Mouse (Mus musculus): Measurements from ENCODE around the gene Osbpl9. TPM values are rescaled to one million over a fixed set of nuclear protein-coding genes. Genes with fewer than 3 reads are reported as not detected.
A peak's percentile ranks its signal among the peaks of the same experiment; 100 is the strongest.

The Osbpl9 gene
- polyA plus RNA-seq, 1 experiment: 67.8 TPM

DNA sequence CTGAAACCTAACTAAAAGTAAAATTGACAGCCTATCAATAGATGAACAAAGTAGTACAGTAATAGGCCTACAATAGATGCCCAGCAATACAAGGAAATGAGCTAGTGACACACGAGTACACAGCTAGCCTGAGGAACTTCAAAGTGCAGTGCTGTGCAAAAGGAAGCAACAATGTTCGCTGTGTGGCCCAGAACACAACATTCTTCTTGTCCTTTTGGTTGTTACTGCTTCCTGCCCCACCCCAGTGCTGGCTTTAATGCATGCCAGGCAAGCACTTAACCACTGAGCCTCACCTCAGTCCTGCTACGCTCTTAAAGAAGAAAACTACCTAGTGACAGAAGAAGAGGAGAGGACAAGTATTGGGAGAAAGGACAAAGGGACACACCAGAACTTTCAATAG lies 122.4 kb downstream of the Osbpl9 start:
- 61% methylated on average over 3 of the region's 3 CpGs for WGBS
- H3K36me3 ChIP-seq (ENCODE audit: control insufficient read depth, insufficient read depth, low read length): peaks cover 29% of the 10 kb centered on the region
- H3K4me3 ChIP-seq (ENCODE audit: extremely low read depth, insufficient read depth, insufficient read length): no peak overlapping the region
- no peaks in the 10 kb centered on the region for H3K27me3 ChIP-seq (ENCODE audit: control insufficient read depth, insufficient read depth, low read length)
- H3K27ac ChIP-seq (ENCODE audit: insufficient read depth, low read length): peak overlapping the region; percentile 66
- TF ChIP-seq POLR2A (IDR thresholded peaks at IDR 0.05; ENCODE audit: low read depth, low read length) (no peak), CTCF (IDR thresholded peaks at IDR 0.05; ENCODE audit: extremely low read depth, insufficient read depth, insufficient read length, insufficient replicate concordance) (no peak)
- H3K4me1 ChIP-seq (ENCODE audit: control insufficient read depth, insufficient read depth, insufficient read length): no peaks in the 10 kb centered on the region; the same call in 1 of the 2 replicates
- DNase-seq (ENCODE audit: low read depth in 1 of 2, low spot score in 2 of 2): peak; percentile 15

DNA sequence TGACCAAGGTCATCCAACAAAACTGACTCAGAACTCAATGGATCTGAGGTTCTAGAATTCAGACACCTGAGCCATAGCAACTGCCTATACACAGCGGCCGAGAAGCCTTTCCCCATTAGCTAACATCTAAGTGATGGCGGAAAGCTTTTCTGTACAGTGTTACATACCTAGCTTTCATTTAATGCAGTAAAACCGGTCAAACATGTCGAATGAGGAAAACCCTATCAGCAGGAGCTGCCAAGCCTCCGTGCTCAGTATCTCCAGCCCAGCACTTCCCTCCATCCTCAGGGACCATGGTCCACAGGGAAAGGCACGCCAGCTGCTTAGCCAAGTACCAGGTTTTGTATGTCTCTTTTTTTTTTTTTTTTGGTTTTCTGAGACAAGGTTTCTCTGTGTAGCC lies 123.1 kb downstream of the Osbpl9 start:
- TF ChIP-seq CTCF (IDR thresholded peaks at IDR 0.05; ENCODE audit: extremely low read depth, insufficient read depth, insufficient read length, insufficient replicate concordance): no peak
- TF ChIP-seq POLR2A (IDR thresholded peaks at IDR 0.05; ENCODE audit: low read depth, low read length): no peak
- Histone ChIP-seq H3K36me3 (ENCODE audit: control insufficient read depth, insufficient read depth, low read length) (peaks cover 30% of the 10 kb centered on the region), H3K4me3 (ENCODE audit: extremely low read depth, insufficient read depth, insufficient read length) (no peak overlapping the region), H3K4me1 (ENCODE audit: control insufficient read depth, insufficient read depth, insufficient read length) (no peaks in the 10 kb centered on the region; the same call in 1 of the 2 replicates), H3K27me3 (ENCODE audit: control insufficient read depth, insufficient read depth, low read length) (no peaks in the 10 kb centered on the region), H3K27ac (ENCODE audit: insufficient read depth, low read length) (peak overlapping the region; percentile 46; the same call in 1 of the 2 replicates)
- 93% methylated on average over 7 of the region's 7 CpGs for WGBS
- no peak for DNase-seq (ENCODE audit: low read depth in 1 of 2, low spot score in 2 of 2)

DNA sequence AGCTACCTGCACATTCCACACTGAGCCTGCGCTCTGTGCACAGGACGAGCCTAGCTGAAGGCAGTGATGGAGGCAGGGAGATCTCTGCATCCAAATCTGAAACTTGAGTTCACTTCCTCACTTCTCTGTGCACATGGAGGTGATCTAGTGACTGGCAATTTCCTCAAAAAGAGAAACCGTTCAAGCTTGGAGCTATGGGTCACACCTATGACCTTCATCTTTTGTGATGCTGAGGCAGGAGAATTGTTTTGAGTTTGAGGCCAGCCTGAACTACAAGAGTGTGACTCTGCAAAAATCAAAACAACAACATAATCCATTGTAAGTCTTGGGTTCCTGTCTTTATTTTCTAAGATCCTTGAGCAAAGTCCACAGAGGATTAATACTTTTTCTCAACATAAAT lies 128.8 kb downstream of the Osbpl9 start:
- H3K36me3 ChIP-seq (ENCODE audit: control insufficient read depth, insufficient read depth, low read length): peaks cover 25% of the 10 kb centered on the region
- WGBS: 92% methylated on average over 3 of the region's 3 CpGs
- TF ChIP-seq POLR2A (IDR thresholded peaks at IDR 0.05; ENCODE audit: low read depth, low read length): no peak
- TF ChIP-seq CTCF (IDR thresholded peaks at IDR 0.05; ENCODE audit: extremely low read depth, insufficient read depth, insufficient read length, insufficient replicate concordance): no peak
- H3K4me3 ChIP-seq (ENCODE audit: extremely low read depth, insufficient read depth, insufficient read length): no peak overlapping the region
- H3K4me1 ChIP-seq (ENCODE audit: control insufficient read depth, insufficient read depth, insufficient read length): no peaks in the 10 kb centered on the region
- H3K27ac ChIP-seq (ENCODE audit: insufficient read depth, low read length): no peak overlapping the region
- no peaks in the 10 kb centered on the region for H3K27me3 ChIP-seq (ENCODE audit: control insufficient read depth, insufficient read depth, low read length)
- no peak for DNase-seq (ENCODE audit: low read depth in 1 of 2, low spot score in 2 of 2)

DNA sequence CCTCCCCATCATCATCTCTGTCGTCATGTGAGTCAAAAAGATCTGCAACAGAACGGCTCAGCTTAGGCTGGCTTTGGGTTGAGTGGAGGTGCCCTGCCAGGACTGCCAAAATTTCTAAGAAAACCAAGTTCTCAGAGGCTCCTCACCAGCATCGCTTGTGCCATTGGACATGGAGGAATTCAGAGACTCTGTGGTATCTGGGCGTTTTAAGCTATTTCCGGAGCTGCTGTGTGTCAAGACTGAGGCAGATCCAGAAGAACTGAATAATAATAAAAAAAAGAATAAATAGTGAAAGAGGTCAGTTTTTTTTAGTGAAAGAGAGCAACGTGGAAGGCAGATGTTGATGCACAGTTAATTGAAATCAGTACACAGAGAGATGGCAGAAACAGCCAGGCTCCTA lies 129.2 kb downstream of the Osbpl9 start:
- Histone ChIP-seq H3K27ac (ENCODE audit: insufficient read depth, low read length) (no peak overlapping the region), H3K36me3 (ENCODE audit: control insufficient read depth, insufficient read depth, low read length) (peaks cover 27% of the 10 kb centered on the region), H3K4me1 (ENCODE audit: control insufficient read depth, insufficient read depth, insufficient read length) (no peaks in the 10 kb centered on the region), H3K27me3 (ENCODE audit: control insufficient read depth, insufficient read depth, low read length) (no peaks in the 10 kb centered on the region), H3K4me3 (ENCODE audit: extremely low read depth, insufficient read depth, insufficient read length) (no peak overlapping the region)
- WGBS: 91% methylated on average over 6 of the region's 6 CpGs
- no peak for DNase-seq (ENCODE audit: low read depth in 1 of 2, low spot score in 2 of 2)
- TF ChIP-seq CTCF (IDR thresholded peaks at IDR 0.05; ENCODE audit: extremely low read depth, insufficient read depth, insufficient read length, insufficient replicate concordance) (no peak), POLR2A (IDR thresholded peaks at IDR 0.05; ENCODE audit: low read depth, low read length) (no peak)

DNA sequence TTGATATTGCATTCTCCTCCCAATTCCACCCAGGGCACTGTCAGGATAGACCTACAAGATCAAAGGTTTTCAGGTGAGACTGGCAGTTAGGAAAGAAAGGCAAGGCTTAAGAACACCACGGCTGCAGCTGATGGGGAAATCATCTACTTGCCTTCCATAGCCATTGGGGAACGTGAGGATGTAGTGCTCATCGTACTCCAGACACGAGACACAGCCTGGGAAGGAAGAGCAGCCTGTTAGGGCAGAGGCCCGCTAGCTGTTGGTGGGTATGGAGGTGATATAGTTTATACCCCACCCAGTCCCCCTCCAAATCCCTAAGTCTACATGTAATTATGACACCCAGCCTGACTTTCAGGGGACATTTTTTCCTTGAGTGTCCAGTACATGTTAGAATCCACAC lies 136.4 kb downstream of the Osbpl9 start:
- H3K4me1 ChIP-seq (ENCODE audit: control insufficient read depth, insufficient read depth, insufficient read length): no peaks in the 10 kb centered on the region
- peaks cover 58% of the 10 kb centered on the region for H3K36me3 ChIP-seq (ENCODE audit: control insufficient read depth, insufficient read depth, low read length)
- TF ChIP-seq CTCF (IDR thresholded peaks at IDR 0.05; ENCODE audit: extremely low read depth, insufficient read depth, insufficient read length, insufficient replicate concordance): no peak
- TF ChIP-seq POLR2A (IDR thresholded peaks at IDR 0.05; ENCODE audit: low read depth, low read length): no peak
- WGBS: 96% methylated on average over 5 of the region's 5 CpGs
- DNase-seq (ENCODE audit: low read depth in 1 of 2, low spot score in 2 of 2): no peak
- no peak overlapping the region for H3K27ac ChIP-seq (ENCODE audit: insufficient read depth, low read length)
- no peaks in the 10 kb centered on the region for H3K27me3 ChIP-seq (ENCODE audit: control insufficient read depth, insufficient read depth, low read length)
- H3K4me3 ChIP-seq (ENCODE audit: extremely low read depth, insufficient read depth, insufficient read length): no peak overlapping the region

DNA sequence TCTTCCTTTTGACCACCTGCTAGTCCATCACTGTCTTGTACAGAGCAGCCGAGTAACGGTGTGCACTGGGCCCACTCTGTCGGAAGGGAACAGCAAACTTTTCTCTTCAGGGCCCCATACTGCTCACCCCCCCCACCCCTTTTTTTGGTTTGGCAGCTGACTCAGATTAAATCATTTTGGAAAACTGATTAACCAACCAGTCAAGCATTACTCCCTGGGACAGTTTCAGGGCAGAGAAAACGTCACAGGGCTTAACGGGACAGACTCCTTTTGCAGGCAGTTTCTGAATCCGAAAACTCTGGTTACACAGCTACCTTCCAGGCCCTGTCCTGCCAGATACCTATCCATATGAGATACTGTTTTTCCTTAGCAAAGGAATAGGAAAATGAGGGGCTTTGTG lies 137.1 kb downstream of the Osbpl9 start:
- peaks cover 61% of the 10 kb centered on the region for H3K36me3 ChIP-seq (ENCODE audit: control insufficient read depth, insufficient read depth, low read length)
- H3K27ac ChIP-seq (ENCODE audit: insufficient read depth, low read length): no peak overlapping the region
- whole genome bisulfite sequencing: 95% methylated on average over 6 of the region's 6 CpGs
- no peak for TF ChIP-seq CTCF (IDR thresholded peaks at IDR 0.05; ENCODE audit: extremely low read depth, insufficient read depth, insufficient read length, insufficient replicate concordance)
- TF ChIP-seq POLR2A (IDR thresholded peaks at IDR 0.05; ENCODE audit: low read depth, low read length): no peak
- H3K4me3 ChIP-seq (ENCODE audit: extremely low read depth, insufficient read depth, insufficient read length): no peak overlapping the region
- H3K27me3 ChIP-seq (ENCODE audit: control insufficient read depth, insufficient read depth, low read length): no peaks in the 10 kb centered on the region
- no peak for DNase-seq (ENCODE audit: low read depth in 1 of 2, low spot score in 2 of 2)
- H3K4me1 ChIP-seq (ENCODE audit: control insufficient read depth, insufficient read depth, insufficient read length): no peaks in the 10 kb centered on the region

DNA sequence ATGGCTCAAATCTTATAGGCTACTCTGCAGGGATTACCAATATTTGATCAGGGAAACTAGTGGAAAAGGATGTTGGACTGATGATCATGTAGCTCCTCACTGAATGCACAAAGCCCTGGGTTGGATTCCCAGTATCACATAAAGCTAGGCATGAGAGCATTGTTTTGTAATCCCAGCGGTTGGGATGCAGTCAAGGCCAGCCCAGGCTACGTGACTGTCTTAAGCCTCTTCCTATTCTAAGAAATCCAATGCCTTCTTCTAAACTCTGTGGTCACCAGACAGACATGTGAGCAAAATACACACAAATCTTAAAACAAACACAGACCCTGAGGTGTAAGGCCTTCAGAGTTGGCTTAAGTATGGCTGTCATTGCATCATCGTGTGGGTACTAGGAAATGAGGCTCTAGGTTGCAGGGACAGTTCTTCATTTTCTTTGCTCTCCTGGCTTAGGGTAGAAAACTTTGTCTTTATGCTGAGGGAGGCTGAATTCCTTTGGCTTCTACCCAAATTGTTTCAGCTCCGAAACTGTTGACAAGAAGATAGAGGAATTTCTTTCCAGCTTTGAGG lies 142.7 kb downstream of the Osbpl9 start:
- DNase-seq (ENCODE audit: low read depth in 1 of 2, low spot score in 2 of 2): no peak
- 86% methylated on average over 4 of the region's 4 CpGs for WGBS

More for the DNA sequence above, 142.7 kb downstream of the Osbpl9 start:
- Histone ChIP-seq H3K27me3 (ENCODE audit: control insufficient read depth, insufficient read depth, low read length) (no peaks in the 10 kb centered on the region), H3K4me3 (ENCODE audit: extremely low read depth, insufficient read depth, insufficient read length) (no peak overlapping the region), H3K36me3 (ENCODE audit: control insufficient read depth, insufficient read depth, low read length) (peaks cover 43% of the 10 kb centered on the region), H3K4me1 (ENCODE audit: control insufficient read depth, insufficient read depth, insufficient read length) (no peaks in the 10 kb centered on the region), H3K27ac (ENCODE audit: insufficient read depth, low read length) (no peak overlapping the region)
- TF ChIP-seq CTCF (IDR thresholded peaks at IDR 0.05; ENCODE audit: extremely low read depth, insufficient read depth, insufficient read length, insufficient replicate concordance) (no peak), POLR2A (IDR thresholded peaks at IDR 0.05; ENCODE audit: low read depth, low read length) (no peak)

Measured in spleen, adult 2 months (tissue).